Mouse (Mus musculus): Measurements from ENCODE around the gene Thy1.
A peak's percentile ranks its signal among the peaks of the same experiment; 100 is the strongest.

Thy1 gene

GRCm38 (mm10) chr9:44069252-44069651 lies 26.1 kb downstream of the Thy1 start:
- no peak for DNase-seq

GRCm38 (mm10) chr9:44070113-44070843 lies 27.1 kb downstream of the Thy1 start:
- DNase-seq, result no peak

GRCm38 (mm10) chr9:44070844-44071231 lies 27.7 kb downstream of the Thy1 start:
- no peak for DNase-seq

- DNase-seq, result no peak
Observed at GRCm38 (mm10) chr9:44071914-44072598, 28.9 kb downstream of the Thy1 start.

- no peak for DNase-seq
Observed at GRCm38 (mm10) chr9:44072599-44072915, 29.4 kb downstream of the Thy1 start.

- no peak for DNase-seq
Observed at GRCm38 (mm10) chr9:44073115-44073514, 29.9 kb downstream of the Thy1 start.

- peak; percentile 53 for DNase-seq
Observed at GRCm38 (mm10) chr9:44074395-44075275, 31.5 kb downstream of the Thy1 start.

- no peak for DNase-seq
Observed at GRCm38 (mm10) chr9:44075276-44075995, 32.3 kb downstream of the Thy1 start.

- DNase-seq, result no peak
Observed at GRCm38 (mm10) chr9:44075996-44076763, 33.0 kb downstream of the Thy1 start.

GRCm38 (mm10) chr9:44076764-44077120 lies 33.6 kb downstream of the Thy1 start:
- peak; percentile 54 for DNase-seq

GRCm38 (mm10) chr9:44077266-44077910 lies 34.2 kb downstream of the Thy1 start:
- DNase-seq, result no peak

- DNase-seq, result no peak
Observed at GRCm38 (mm10) chr9:44078136-44078797, 35.1 kb downstream of the Thy1 start.

- DNase-seq, result peak; percentile 27
Observed at GRCm38 (mm10) chr9:44078955-44079756, 36.0 kb downstream of the Thy1 start.

- no peak for DNase-seq
Observed at GRCm38 (mm10) chr9:44079997-44080780, 37.0 kb downstream of the Thy1 start.

GRCm38 (mm10) chr9:44080953-44081352 lies 37.8 kb downstream of the Thy1 start:
- DNase-seq, result no peak

GRCm38 (mm10) chr9:44081581-44081980 lies 38.4 kb downstream of the Thy1 start:
- no peak for DNase-seq

GRCm38 (mm10) chr9:44082266-44082665 lies 39.1 kb downstream of the Thy1 start:
- no peak for DNase-seq

GRCm38 (mm10) chr9:44083392-44084121 lies 40.4 kb downstream of the Thy1 start:
- DNase-seq, result no peak

- no peak for DNase-seq
Observed at GRCm38 (mm10) chr9:44084236-44084635, 41.1 kb downstream of the Thy1 start.

Data from liver (tissue).